Mouse (Mus musculus): ENCODE data around the gene Ist1.

DNA sequence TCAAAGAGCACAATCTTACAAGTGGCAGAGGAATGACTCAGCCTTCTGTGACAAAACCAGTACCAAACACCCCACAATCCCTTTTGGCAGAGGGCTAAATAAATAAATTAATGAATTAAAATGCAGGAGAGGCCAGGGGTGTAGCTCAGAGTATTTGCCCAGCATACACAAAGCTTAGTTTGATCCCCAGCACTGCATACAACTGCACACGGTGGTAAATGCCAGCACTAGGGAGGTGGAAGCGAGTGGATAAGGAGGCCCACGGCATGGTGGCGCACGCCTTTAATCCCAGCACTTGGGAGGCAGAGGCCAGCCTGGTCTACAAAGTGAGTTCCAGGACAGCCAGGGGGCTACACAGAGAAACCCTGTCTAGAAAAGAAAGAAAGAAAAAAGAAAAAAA, 20.4 kb downstream of the Ist1 start:
- no peak for TF ChIP-seq CTCF (conservative IDR thresholded peaks at IDR 0.05; ENCODE audit: low read length)
- TF ChIP-seq POU5F1 (IDR thresholded peaks at IDR 0.05; ENCODE audit: borderline replicate concordance, low read length): no peak

Data from E14TG2a.4 (cell line).